Mouse (Mus musculus): ENCODE data around the gene Tmem179.

Gene Tmem179

GRCm38 (mm10) chr12:112463750-112464444 is 52.6 kb downstream of the Tmem179 start:
- DNase-seq (ENCODE audit: low read depth, low spot score): no peak

GRCm38 (mm10) chr12:112463209-112463608 is 53.3 kb downstream of the Tmem179 start:
- DNase-seq (ENCODE audit: low read depth, low spot score): no peak

GRCm38 (mm10) chr12:112462423-112462822 is 54.1 kb downstream of the Tmem179 start:
- no peak for DNase-seq (ENCODE audit: low read depth, low spot score)

- DNase-seq (ENCODE audit: low read depth, low spot score): no peak
Observed at GRCm38 (mm10) chr12:112457839-112458238, 58.7 kb downstream of the Tmem179 start.

- DNase-seq (ENCODE audit: low read depth, low spot score): no peak
Observed at GRCm38 (mm10) chr12:112456144-112456713, 60.3 kb downstream of the Tmem179 start.

- no peak for DNase-seq (ENCODE audit: low read depth, low spot score)
Observed at GRCm38 (mm10) chr12:112451826-112452225, 64.7 kb downstream of the Tmem179 start.

GRCm38 (mm10) chr12:112451381-112451780 is 65.2 kb downstream of the Tmem179 start:
- no peak for DNase-seq (ENCODE audit: low read depth, low spot score)

GRCm38 (mm10) chr12:112450883-112451282 is 65.7 kb downstream of the Tmem179 start:
- DNase-seq (ENCODE audit: low read depth, low spot score): peak; percentile 53
